Mouse (Mus musculus) adipocyte (in vitro differentiated cells): ENCODE measurements at regions not wholly inside any gene's neighbourhood (a gene's known extent, or its start where the extent isn't known, plus 50 kb on each side); places are given as distances from the start of the nearest gene placed in this dataset.

Source experiments
- DNase-seq: peaks from one replicate; pipeline ENCODE4 v3.0.0-alpha.2; 2016; ENCODE audit warnings: low spot score

- DNase-seq = no peak
These were observed 52.8 kb upstream of the Eci2 start for GRCm38 (mm10) chr13:35079685-35080084.

DNA sequence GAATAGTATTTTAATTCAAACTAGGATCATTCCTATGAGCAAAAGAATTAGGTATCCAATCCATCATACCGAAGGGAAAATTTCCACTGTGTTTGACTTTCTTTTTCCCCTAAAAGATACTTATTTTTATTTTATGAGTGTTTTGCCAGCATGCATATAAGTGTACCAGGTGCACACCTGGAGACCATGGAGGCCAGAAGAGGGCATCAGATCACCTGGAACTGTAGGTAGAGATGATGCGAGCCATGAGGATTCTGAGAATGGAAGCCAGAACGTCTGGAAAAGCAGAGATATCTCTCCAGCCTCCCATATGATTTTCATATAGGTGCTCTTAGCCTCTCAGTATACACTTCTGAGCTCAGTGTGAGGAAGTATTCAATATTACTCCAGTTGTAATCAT is 58.5 kb upstream of the Eci2 start:
- DNase-seq = no peak

DNA sequence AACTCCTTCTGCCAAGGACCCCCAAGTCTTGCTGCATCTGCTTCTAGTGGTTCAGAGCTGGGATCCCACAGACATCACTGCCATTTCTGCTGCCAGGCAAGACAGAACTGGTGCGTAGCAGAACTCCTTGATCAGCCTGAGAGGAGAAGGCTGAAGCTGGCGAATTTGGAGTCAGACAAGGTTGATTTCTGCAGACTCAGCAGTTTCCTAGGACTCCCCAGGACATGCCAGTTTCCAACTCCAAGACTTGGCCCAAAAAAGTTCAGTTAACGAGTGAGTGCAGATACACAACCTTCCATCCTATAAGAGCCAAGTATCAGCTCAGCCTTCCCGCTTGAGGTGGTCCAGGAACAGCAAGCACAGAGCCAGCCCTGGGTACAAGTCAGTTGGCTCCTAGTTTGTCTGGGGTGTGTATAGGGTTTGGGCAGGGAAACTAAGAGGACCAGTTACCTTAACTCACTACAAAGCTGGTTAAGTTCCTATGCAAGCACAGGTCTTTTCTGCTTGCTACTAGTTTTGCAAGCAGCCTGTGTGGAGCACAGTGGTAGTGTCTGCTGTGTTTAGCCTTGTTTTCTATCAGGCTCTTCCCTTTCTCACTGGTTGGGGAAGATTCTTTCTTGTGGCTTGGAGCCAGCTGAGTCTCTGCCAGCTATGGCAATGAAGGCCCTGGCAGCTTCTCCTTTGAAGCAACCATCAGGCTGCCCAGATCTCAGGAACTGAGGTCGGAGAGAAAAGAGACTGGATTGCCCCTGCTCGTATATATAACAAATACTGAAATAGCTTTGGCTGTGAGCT is 60.5 kb upstream of the Eci2 start:
- DNase-seq = peak; percentile 72

DNA sequence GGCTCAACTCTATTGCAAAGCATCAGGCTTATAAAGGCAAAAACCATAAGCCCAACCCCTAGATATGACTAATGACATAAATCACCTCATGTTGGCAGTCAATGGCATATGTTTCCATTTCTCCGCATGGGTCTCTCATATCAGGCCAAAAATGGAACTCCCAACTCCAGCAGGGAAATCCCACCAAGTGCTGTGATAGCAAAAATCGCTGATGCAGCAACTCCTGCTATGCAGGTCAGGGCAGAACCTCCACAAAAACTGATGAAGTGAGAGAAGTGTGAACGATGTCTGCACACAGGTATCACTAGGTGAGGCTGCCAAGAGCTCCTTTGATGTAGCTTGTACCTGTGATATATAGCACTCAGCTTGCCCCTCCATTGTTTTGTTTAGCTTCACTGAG is 64.3 kb upstream of the Eci2 start:
- no peak for DNase-seq

DNA sequence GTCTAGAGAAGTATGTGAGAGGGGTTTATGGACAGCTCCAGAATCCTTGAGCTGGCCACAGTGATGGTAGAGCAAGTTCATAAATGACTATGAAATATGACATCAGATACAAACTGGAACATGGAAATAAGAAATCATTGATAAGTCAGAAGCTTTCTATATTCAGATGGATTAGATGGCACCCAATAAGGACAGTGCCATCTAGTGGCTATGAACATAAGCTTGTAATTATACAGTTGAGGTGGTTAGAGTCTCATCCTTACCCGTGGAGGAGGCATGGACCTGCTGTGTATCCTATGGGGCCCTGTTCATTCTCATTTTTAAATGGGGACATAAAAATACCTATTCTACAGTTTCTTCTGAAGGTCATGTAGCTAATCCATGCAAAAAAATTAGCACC is 92.9 kb upstream of the Eci2 start:
- peak; percentile 16 for DNase-seq

- DNase-seq = no peak
These were observed 102.6 kb upstream of the Eci2 start for GRCm38 (mm10) chr13:35129475-35129874.

DNA sequence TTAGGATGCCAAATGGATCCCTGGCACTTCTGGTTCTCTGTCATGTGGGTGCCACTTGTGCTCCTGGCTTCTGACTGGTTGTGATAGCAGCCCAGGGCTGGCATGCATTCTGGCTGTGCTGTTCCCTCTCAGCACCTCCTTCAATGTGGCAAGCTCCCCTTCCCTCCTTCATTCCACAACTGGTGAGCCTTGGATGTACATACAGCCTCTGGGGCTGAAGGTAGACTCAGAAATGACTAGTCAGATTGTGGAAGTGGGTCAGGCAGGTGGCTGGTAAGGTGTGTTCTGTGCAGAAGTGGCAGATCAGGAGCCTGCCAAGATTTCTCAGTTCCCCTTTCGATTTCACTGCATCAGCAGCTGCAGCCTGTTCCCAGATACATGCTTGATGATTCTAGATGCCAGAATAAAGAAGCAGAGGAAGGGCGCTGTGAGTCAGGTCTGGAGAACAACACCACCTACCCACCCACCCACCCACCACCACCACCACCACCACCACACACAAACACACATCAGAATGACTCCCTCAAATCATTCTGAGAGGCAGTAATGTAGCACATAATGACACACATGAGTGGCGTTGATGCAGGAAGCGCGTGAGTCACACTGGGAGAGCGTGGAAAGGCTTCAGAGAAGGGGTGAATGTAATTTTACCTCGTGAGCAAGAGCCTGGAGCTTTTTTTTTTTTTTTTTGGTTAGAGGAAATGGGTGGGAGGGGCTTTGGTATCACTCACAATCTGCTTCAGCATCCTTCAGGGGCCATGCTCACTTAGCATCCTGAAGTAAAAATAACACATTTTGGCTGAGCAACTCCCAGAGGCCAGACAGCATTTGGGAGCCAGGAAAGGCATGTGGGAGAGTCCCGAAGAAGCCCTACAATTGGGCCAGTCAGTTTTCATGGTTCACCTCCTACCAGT is 104.6 kb upstream of the Eci2 start:
- DNase-seq = no peak

DNA sequence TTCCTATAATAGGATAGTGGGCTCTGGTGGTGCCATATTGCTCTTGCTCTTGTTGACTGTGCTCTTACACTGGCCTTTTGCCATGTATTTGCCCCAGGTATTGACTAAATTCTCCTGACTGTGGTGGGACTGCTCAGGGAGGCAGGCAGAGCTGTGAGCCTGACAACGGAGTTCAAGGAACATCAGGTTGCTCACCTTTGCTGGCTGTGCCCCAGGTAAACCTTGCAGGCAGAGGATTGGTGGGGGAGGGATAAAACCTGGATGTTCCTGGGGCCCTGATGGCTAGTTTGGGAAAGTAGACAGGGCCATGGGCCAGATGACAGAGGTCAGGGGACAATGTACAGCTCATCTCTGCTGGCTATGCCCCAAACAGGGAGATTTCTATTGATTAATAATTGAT is 124.7 kb upstream of the Eci2 start:
- no peak for DNase-seq

GRCm38 (mm10) chr13:35159456-35159855 is 132.6 kb upstream of the Eci2 start:
- no peak for DNase-seq

GRCm38 (mm10) chr13:35160767-35161166 is 133.9 kb upstream of the Eci2 start:
- DNase-seq = no peak

- DNase-seq = peak; percentile 63
These were observed 139.2 kb upstream of the Eci2 start for GRCm38 (mm10) chr13:35166080-35166479.

GRCm38 (mm10) chr13:35166831-35167541 is 140.1 kb upstream of the Eci2 start:
- DNase-seq = peak; percentile 58

- no peak for DNase-seq
These were observed 144.8 kb upstream of the Eci2 start for GRCm38 (mm10) chr13:35171562-35172254.

- no peak for DNase-seq
These were observed 146.6 kb upstream of the Eci2 start for GRCm38 (mm10) chr13:35173522-35173921.

DNA sequence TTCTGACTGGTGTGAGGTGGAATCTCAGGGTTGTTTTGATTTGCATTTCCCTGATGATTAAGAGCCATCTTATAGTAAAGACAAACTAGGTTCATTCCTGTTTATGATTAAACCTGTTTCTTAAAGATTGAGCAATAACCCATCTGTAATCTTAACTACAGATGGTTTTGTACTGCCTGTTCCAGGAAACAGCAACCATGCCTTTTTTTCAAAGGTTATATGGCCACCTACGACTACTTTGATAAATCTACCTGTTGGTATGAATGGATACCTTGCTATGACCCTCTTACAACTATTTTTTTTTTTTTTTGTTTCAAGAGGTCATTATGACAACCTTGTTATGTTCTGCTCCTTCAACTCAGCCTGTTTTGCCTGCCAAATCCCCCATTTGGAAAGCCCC is 148.7 kb upstream of the Eci2 start:
- DNase-seq = no peak

GRCm38 (mm10) chr13:35177305-35177704 is 150.4 kb upstream of the Eci2 start:
- DNase-seq = no peak

GRCm38 (mm10) chr13:35189028-35189711 is 162.3 kb upstream of the Eci2 start:
- DNase-seq = peak; percentile 5

- no peak for DNase-seq
These were observed 175.2 kb upstream of the Eci2 start for GRCm38 (mm10) chr13:35202069-35202468.

GRCm38 (mm10) chr13:35208319-35208718 is 181.4 kb upstream of the Eci2 start:
- no peak for DNase-seq

- DNase-seq = no peak
These were observed 182.7 kb upstream of the Eci2 start for GRCm38 (mm10) chr13:35209551-35209950.

- DNase-seq = no peak
These were observed 184.9 kb upstream of the Eci2 start for GRCm38 (mm10) chr13:35211834-35212233.
